ENCODE assay signal across 30 mouse cellular contexts in the genomic region with DNA sequence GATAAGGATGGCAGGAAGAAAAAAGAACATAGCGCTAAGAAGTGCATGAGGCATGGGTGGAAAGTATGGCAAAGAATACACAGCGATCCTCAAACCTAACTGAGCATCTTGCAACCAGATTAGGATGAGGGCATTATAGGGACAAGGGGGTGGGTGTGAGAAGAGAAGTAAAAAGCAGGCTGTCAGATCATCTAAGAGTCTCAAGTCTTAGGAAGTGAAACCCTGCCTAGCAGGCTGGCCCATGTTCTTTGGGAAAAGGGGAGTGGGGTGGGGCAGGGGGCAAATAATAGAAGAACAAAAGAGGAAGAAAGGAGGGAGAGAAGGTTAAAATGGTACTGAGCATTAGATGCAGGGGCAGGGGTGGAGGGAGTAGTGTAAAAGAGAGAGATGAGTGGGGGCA.
"Had no signal": no experiment of that assay in that cellular context is flagged by ENCODE, and none has a peak within 500 bp of the region (broad histone marks: within the 10 kb centered on the region; RNA-seq: fewer than 3 reads in every experiment).

No protein-coding gene starts in this region.

- H3K4me1 ChIP-seq: embryonic facial prominence, embryonic 12.5 days; embryonic facial prominence, embryonic 13.5 days; embryonic facial prominence, embryonic 15.5 days; forebrain, embryonic 13.5 days; forebrain, embryonic 15.5 days had no signal

- H3K9ac ChIP-seq: embryonic facial prominence, embryonic 12.5 days; embryonic facial prominence, embryonic 13.5 days; embryonic facial prominence, embryonic 15.5 days; forebrain, embryonic 12.5 days; forebrain, embryonic 13.5 days; forebrain, embryonic 15.5 days; forebrain, postnatal 0 days had no signal

- H3K4me2 ChIP-seq: embryonic facial prominence, embryonic 12.5 days; embryonic facial prominence, embryonic 13.5 days; embryonic facial prominence, embryonic 15.5 days; forebrain, embryonic 12.5 days; forebrain, embryonic 13.5 days; forebrain, embryonic 15.5 days had no signal

- H3K9me3 ChIP-seq: embryonic facial prominence, embryonic 10.5 days; embryonic facial prominence, embryonic 12.5 days; embryonic facial prominence, embryonic 13.5 days; embryonic facial prominence, embryonic 15.5 days; forebrain, embryonic 10.5 days; forebrain, embryonic 12.5 days; forebrain, embryonic 13.5 days; forebrain, embryonic 15.5 days had no signal

- H3K36me3 ChIP-seq: embryonic facial prominence, embryonic 10.5 days; embryonic facial prominence, embryonic 12.5 days; embryonic facial prominence, embryonic 13.5 days; embryonic facial prominence, embryonic 15.5 days; forebrain, embryonic 10.5 days; forebrain, embryonic 12.5 days; forebrain, embryonic 15.5 days had no signal

- H3K27ac ChIP-seq: embryonic facial prominence, embryonic 10.5 days; embryonic facial prominence, embryonic 12.5 days; embryonic facial prominence, embryonic 13.5 days; embryonic facial prominence, embryonic 15.5 days; forebrain, embryonic 10.5 days; forebrain, embryonic 12.5 days; forebrain, embryonic 13.5 days; forebrain, embryonic 15.5 days; gastrocnemius, adult 2 months; heart, adult 2 months had no signal

- H3K27me3 ChIP-seq: embryonic facial prominence, embryonic 12.5 days; embryonic facial prominence, embryonic 13.5 days; embryonic facial prominence, embryonic 15.5 days; forebrain, embryonic 12.5 days; forebrain, embryonic 13.5 days; forebrain, embryonic 15.5 days had no signal

- H3K4me3 ChIP-seq: embryonic facial prominence, embryonic 10.5 days; embryonic facial prominence, embryonic 12.5 days; embryonic facial prominence, embryonic 13.5 days; embryonic facial prominence, embryonic 15.5 days; erythroblast, embryonic 14.5 days; forebrain, embryonic 10.5 days; forebrain, embryonic 12.5 days; forebrain, embryonic 13.5 days; forebrain, embryonic 15.5 days; gastrocnemius, adult 2 months; heart, adult 2 months had no signal

- DNase-seq: cerebellum, adult 18-20 months; cerebellum, adult 2 months; cerebellum, adult 8-10 months; cerebellum, adult 9-10 months; cerebellum, adult 9-11 months; cerebellum, postnatal 10 days; cerebellum, postnatal 14 days; cerebellum, postnatal 25 days; cerebellum, postnatal 36 days; embryo, embryonic 11 days; forebrain, postnatal 0 days; gastrocnemius, adult 2 months; gastrocnemius, postnatal 10 days; gastrocnemius, postnatal 14 days; gastrocnemius, postnatal 25 days; gastrocnemius, postnatal 36 days; heart, adult 11 months; heart, adult 18-20 months; heart, adult 2 months had no signal

- ATAC-seq: forebrain, embryonic 13.5 days; forebrain, embryonic 14.5 days; forebrain, embryonic 15.5 days; forebrain, embryonic 16.5 days; forebrain, postnatal 0 days had no signal
